Mouse (Mus musculus): ENCODE measurements at regions not wholly inside any gene's neighbourhood (a gene's known extent, or its start where the extent isn't known, plus 50 kb on each side); places are given as distances from the start of the nearest gene placed in this dataset.
A peak's percentile ranks its signal among the peaks of the same experiment; 100 is the strongest.

- peak in 1 of 2 experiments; percentile 17 for DNase-seq (ENCODE audit: low spot score in 2 of 2)
These were observed 387.6 kb upstream of the Nfe2l3 start for GRCm38 (mm10) chr6:51044873-51045272.

- no peak for DNase-seq (ENCODE audit: low spot score in 2 of 2)
These were observed 380.0 kb upstream of the Nfe2l3 start for GRCm38 (mm10) chr6:51052451-51052921.

- DNase-seq (ENCODE audit: low spot score in 2 of 2): no peak
These were observed 375.2 kb upstream of the Nfe2l3 start for GRCm38 (mm10) chr6:51057229-51057628.

GRCm38 (mm10) chr6:51059923-51060847, 372.3 kb upstream of the Nfe2l3 start:
- DNase-seq (ENCODE audit: low spot score in 2 of 2): no peak

GRCm38 (mm10) chr6:51060848-51061535, 371.5 kb upstream of the Nfe2l3 start:
- no peak for DNase-seq (ENCODE audit: low spot score in 2 of 2)

GRCm38 (mm10) chr6:51065156-51065555, 367.3 kb upstream of the Nfe2l3 start:
- no peak for DNase-seq (ENCODE audit: low spot score in 2 of 2)

GRCm38 (mm10) chr6:51067332-51067731, 365.1 kb upstream of the Nfe2l3 start:
- no peak for DNase-seq (ENCODE audit: low spot score in 2 of 2)

- DNase-seq (ENCODE audit: low spot score in 2 of 2): no peak
These were observed 362.5 kb upstream of the Nfe2l3 start for GRCm38 (mm10) chr6:51069945-51070344.

- DNase-seq (ENCODE audit: low spot score in 2 of 2): no peak
These were observed 361.2 kb upstream of the Nfe2l3 start for GRCm38 (mm10) chr6:51071243-51071642.

- no peak for DNase-seq (ENCODE audit: low spot score in 2 of 2)
These were observed 357.4 kb upstream of the Nfe2l3 start for GRCm38 (mm10) chr6:51075026-51075425.

GRCm38 (mm10) chr6:51076861-51077768, 355.4 kb upstream of the Nfe2l3 start:
- DNase-seq (ENCODE audit: low spot score in 2 of 2): no peak

- DNase-seq (ENCODE audit: low spot score in 2 of 2): no peak
These were observed 354.7 kb upstream of the Nfe2l3 start for GRCm38 (mm10) chr6:51077769-51078096.

- DNase-seq (ENCODE audit: low spot score in 2 of 2): no peak
These were observed 354.0 kb upstream of the Nfe2l3 start for GRCm38 (mm10) chr6:51078353-51078966.

- no peak for DNase-seq (ENCODE audit: low spot score in 2 of 2)
These were observed 353.5 kb upstream of the Nfe2l3 start for GRCm38 (mm10) chr6:51078967-51079355.

GRCm38 (mm10) chr6:51081056-51081455, 351.4 kb upstream of the Nfe2l3 start:
- DNase-seq (ENCODE audit: low spot score in 2 of 2): no peak

GRCm38 (mm10) chr6:51084656-51085055, 347.8 kb upstream of the Nfe2l3 start:
- DNase-seq (ENCODE audit: low spot score in 2 of 2): no peak

- DNase-seq (ENCODE audit: low spot score in 2 of 2): no peak
These were observed 346.9 kb upstream of the Nfe2l3 start for GRCm38 (mm10) chr6:51085547-51085946.

- no peak for DNase-seq (ENCODE audit: low spot score in 2 of 2)
These were observed 346.1 kb upstream of the Nfe2l3 start for GRCm38 (mm10) chr6:51086347-51086746.

- DNase-seq (ENCODE audit: low spot score in 2 of 2): no peak
These were observed 344.7 kb upstream of the Nfe2l3 start for GRCm38 (mm10) chr6:51087806-51088205.

- no peak for DNase-seq (ENCODE audit: low spot score in 2 of 2)
These were observed 343.7 kb upstream of the Nfe2l3 start for GRCm38 (mm10) chr6:51088641-51089372.
